Mouse (Mus musculus) stomach, postnatal 0 days (tissue): ENCODE measurements around the gene Aar2.

Experiments
- CTCF ChIP-seq: IDR thresholded peaks from 2 replicates; pipeline ENCODE4 v1.5.1; 2016; ENCODE audit warnings: antibody characterized with exemption, low read depth, mild to moderate bottlenecking, moderate library complexity
- EP300 ChIP-seq: optimal IDR thresholded peaks from 2 replicates; pipeline ENCODE3; 2016; ENCODE audit warnings: antibody characterized with exemption

DNA sequence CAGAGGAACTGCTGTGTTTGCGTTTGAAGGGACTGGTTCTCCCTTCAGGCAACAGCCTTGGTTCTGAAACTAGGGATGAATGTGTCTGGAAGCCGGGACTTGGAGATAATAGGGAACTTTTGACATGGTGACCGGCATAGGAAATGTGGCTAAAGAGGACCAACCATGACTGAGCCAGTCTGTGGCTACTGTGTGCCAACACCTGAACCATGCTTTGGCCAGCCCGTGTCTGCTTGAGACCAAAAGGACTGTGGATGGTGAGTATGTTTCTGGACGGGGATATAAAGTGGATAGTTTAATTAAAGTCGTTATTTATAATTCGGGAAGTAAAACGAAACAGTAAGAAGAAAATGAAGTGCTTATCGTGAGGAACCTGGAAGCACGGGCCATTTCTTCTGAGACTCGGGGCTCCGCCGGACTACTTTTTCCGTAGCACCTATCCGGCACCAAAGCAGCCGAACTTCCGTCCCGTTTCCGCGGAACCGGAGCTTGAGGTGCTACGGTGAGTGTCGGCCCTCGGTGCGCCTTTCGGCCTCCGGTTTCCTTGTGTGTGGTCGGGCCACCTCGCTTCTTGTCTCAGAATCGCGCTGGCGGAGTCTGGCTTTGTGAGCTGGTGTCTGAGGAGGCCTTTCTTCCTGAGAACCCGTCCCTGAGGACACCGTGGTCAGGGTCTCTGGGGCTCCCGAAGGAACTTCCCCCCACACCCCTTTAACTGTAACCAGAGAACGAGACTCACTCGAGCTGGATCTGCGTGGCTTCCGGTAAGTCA lies at the start of gene Aar2:
- TF ChIP-seq CTCF, result no peak
- TF ChIP-seq EP300, result no peak
